Mouse (Mus musculus): ENCODE data around the gene Actrt3. TPM values are rescaled to one million over a fixed set of nuclear protein-coding genes. Genes with fewer than 3 reads are reported as not detected.

Actrt3 gene
- not detected for total RNA-seq (2021)
- long read RNA-seq, experiment 1: 0 reads
- long read RNA-seq, experiment 2: 0 reads

DNA sequence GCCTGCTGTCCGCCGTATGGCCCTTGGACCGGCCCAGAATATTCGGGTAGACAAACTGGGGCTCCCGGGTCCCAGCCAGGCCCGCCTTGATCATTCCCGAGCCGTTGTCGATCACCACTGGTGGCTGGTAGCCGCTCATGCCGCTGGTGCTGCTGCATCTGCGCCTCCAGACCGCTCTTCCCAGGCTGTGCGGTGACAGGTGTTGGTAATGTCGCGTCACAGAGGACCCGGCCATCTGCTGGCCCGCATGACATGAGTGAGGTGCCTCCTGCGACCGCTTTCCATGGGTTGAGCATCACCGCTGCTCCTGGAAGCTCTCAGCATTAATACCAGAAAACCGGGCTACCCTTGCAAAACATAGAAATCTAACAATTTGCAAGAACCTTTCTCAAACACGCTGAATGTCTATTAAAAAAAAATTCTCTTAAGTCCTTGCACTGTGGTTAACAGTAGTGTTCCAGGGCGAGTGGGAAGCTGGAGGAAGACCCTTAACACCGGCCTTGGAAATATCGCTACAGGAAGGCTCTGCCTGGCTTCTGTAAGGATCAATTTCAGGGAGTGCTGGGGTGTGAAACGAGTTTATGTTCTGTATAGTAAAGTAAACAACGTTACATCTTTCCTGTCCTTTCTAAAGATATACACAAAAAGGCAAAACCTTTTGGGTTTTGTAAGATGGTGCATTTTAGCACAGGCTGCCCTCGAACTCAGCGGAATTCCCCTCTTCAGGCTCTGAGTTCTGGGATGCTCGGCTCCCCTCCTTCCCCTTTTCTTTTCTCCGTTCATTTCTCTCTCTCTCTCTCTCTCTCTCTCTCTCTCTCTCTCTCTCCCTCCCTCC, at the start of gene Actrt3:
TSS of gene Actrt3 (minus strand) at position 229 of the 835 bp plus-strand sequence.
- peak; percentile 23 to 29 for DNase-seq

DNA sequence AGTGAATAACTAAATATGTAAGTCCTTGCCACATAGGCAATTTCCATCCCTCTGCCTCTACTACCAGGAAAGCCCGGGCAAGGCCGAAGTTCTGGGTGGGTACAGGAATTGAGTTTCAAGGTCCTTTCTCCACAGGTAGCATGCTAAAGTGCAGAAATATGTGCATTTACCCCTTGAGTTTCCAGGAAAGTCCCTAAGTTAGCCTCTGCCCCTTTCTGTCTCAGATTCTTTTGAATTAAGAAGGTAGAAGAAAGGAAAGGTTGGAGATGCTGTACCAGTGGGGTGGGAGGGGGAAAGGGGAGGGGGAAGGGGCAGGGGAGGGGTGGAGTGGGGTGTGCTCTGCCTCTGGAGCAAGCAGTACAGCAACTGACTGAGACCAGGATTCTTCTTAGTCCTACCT, 48.7 kb upstream of the Actrt3 start:
- no peak for DNase-seq

DNA sequence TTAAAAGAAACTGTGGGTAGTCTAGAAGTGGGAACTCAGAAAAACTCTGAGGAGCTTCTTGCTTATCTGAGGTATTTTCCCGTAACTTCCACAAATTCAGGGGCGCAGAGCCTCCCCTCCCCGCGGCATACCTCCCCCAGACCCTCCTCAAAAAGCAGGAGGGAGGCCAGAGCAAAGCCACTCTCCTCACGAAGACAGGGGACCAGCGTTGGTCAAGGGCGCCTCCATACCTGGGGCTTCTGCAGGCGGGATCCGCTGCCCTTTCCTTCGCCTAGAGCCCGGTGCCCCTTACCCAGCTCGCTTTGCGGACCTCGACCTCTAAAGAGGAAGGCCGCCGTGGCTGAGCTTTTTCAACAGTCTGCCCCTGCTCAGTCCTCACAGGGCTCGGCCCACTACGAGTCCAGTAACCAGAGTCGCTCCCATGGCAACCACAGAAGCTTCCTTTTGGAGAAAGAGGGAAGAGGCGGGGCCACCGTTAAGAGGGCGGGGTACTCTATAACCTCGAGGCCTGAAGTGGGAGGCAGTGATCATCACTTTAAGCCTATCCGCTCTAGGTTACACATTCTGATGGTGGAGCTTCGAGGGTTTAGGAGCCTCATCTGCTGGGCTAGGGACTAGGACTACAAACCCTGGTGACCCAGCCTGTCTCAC, 47.8 kb upstream of the Actrt3 start, which contains the start of gene Lrrc34:
TSS of gene Lrrc34 (minus strand) at position 430 of the 651 bp plus-strand sequence.
- DNase-seq: peak; percentile 42 to 55

DNA sequence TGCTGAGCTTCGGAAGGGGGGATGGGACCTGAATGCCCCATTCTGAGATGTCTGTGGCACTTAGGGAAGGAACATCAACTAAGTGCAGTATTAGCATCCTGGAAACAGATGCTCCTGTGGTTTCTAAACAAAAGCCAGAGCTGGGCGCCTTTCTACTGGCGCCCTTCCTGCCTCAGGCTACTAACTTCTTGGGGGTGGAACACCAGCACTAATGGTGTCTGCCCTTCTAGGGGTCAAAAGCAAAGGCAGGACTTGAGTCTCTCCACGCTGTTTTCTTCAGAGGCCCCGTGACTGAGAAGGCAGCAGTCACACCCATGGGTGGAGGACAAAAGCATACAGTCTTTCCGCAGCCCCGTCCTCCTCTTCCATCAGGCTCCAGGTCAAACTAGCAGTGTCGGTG, 47.0 kb upstream of the Actrt3 start:
- no peak for DNase-seq

DNA sequence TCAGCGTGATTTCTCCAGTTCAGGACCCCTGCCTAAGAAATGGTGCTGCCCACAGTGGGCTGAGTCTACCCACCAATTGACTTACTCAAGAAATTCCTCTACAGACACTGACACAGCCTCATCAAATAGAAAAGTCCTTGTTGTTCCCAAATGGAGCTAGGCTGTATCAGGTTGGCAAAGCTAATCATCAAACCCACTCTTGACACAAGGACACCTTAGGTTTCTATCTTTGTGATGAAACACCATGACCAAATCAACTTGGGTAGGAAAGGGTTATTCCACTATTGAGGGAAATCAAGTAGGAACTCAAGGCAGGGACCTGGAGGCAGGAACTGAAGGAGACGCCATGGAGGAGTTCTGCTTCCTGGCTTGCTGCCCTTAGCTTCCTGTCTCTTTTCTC, 44.5 kb upstream of the Actrt3 start, which contains the start of gene Lrriq4:
TSS of gene Lrriq4 (plus strand) at position 301 of the 400 bp plus-strand sequence.
- DNase-seq: no peak

DNA sequence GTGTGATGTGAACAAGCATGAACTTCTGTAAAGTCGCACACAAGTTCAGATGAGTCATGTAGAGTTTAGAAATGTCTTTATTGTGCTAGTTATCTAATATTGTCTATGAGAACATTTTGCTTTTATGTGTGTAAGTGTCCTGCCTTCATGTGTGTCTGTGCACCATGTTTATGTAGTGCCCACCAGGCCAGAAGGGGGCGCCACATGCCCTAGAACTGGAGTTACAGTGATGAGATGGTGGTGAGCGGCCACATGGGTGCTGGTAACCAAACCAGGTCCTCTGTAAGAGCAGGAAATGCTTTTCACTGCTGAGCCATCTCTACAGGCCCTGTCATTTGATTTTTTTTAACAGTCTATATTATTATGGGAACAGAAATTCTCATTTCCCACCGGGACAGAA, 35.9 kb upstream of the Actrt3 start:
- no peak for DNase-seq

DNA sequence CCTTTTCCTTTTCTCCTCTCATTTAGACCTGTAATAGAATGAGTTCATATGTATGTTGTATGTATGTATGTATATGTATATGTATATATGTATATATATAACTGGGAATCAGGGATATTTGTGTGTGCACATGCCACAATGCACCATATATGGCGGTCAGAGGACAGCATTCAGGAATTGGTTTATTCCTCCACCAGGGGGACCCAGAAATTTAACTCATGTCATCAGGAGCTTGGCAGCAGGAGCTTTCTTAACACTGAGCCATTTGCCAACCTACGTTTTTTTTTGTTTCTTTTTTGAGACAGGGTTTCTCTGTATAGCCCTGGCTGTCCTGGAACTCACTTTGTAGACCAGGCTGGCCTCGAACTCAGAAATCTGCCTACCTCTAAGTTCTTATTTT, 33.9 kb upstream of the Actrt3 start:
- no peak for DNase-seq

DNA sequence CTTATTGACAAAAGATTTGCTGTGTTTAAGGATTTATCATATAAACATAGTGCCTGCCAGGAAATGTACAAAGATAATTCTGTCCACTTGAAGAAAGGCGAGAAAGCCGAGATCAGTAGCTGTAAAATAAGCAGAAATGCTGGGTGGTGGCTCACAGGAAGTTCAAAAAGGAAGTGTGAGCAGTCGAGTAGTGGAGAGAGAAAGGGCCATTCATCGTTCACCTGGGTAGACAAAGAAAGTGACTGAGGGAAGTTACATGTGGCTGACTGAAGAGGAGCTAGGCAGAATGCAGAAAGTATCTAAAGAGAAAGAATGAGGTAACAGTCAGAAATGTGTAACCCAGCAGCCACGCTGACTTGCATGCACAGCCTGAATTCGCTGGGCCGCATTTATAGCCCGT, 20.4 kb upstream of the Actrt3 start:
- DNase-seq: no peak

DNA sequence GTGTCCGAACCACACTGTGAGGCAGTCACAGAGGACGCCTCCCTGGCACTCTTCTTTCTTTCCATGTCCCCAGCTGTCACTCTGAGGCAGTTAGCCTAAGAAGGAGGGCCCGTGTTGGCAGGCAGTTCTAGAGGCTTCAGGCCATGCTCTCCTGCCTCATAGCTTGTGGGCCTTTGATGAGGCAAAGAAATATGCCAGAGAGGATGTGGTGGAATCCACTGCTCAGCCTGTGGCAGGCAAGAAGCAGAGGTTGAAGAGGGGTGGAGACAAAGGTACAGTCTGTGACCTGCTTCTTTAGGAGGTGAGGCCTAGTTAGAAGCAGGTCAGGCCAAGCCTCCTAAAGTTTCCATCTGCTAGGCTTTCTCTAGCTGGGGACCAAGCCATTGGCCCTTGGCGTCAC, 11.2 kb upstream of the Actrt3 start:
- DNase-seq: no peak

DNA sequence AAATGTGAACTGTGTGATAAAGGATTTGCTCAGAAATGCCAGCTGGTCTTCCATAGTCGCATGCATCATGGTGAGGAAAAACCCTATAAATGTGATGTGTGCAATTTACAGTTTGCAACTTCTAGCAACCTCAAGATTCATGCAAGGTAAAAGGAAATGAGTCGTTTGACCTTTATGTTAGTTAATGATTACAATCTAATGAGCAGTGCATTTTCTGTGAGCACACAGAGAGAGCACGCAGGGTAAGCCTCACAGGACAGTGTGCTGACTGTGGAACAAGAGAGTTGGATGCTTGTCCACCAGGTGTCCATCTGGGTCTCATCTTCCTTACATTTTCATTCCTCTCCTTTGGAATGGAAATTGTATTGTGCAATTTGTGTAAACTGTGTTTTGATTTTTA, 9.3 kb upstream of the Actrt3 start:
- no peak for DNase-seq

DNA sequence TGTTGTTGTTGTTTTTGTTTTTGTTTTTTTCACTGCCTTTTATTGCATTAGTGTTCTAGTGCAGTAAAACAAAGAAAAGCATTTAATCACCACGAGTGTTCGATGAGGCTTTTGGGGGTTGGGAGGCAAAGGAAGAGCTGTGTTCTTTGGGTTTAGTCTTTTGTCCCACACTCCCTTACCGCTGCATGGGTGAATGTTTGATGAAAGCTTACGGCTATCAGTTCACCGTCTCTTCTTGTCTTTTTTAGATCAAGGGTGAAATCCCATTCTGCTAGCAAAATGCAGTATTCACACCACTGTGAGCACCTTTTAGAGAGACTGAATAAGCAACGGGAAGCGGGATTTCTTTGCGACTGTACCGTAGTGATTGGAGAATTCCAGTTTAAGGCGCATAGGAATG, 3.5 kb upstream of the Actrt3 start:
- DNase-seq: no peak

DNA sequence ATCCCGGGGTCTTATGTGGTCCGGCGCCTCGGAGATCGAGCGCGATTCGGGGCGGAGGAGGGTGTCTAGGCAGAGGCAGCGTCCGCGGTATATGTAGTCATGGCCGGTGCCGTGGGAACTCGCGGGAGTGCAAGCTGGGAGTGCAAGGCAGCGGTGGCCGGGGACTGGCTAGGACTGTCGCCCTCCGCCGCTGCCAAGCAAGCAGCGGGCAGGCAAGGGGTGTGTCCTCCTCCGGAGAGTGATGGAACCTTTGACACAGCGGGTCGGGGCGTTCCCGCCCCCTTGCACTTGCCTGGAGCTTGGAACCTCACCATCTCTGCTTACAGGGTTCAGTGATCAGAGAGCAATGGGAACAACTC, 3.0 kb upstream of the Actrt3 start:
- DNase-seq: peak; percentile 69 to 75

DNA sequence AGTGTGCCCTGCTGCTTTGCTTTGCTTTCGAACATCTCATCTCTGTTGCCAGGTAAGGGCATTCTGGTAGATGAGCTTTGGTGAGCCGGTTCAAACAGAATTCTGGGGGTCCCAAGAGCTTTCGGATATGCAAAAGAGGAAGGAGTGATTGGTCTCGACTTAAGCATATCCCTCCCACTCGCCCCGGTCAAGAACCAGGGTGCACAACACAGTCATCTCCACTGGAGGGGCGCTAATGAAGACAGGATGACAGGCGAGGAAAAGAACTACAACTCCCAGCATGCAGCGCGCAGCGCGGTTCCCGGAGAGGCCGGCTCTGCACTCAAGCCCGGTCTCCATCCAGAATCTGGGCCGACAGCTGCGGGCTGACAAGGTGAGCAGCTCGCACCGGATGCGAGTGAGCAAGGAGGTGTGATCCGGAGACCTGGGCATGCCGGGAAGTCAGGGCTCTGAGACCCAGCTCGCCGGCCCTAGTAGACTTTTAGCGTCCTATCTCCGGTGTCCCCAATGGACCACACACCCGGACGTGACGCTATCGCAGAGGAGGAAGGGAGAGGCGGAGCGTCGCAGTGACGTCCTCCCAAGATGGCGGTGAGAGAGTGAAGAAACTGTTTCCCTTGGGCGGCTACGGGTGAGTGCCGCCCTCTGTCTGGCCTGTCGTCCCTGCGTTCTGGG, 2.5 kb upstream of the Actrt3 start, which contains the start of gene Mynn:
TSS of gene Mynn (plus strand) at position 1 of the 675 bp plus-strand sequence.
- DNase-seq: peak; percentile 94 to 97

DNA sequence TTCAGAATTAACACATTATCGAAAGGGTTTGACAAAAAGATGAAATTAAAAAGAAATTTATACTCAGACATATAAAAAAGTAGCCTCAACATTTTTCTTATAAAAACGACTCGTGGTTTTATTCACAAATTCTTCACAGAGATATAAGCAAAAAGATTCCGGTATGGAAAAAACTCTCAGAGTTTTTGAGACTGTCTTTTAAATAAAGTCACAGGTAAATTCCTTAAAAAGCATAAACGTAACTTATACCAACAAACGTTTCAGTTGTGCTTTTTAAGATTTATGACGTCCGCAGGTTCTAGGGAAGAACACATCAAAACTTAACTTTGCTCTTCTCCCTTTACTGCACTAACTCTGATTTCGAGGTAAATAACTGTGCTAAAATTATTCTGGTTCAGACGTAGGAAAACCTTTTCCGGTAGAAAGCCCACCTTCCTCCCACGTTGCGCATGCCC, 1.9 kb upstream of the Actrt3 start:
- DNase-seq: no peak

DNA sequence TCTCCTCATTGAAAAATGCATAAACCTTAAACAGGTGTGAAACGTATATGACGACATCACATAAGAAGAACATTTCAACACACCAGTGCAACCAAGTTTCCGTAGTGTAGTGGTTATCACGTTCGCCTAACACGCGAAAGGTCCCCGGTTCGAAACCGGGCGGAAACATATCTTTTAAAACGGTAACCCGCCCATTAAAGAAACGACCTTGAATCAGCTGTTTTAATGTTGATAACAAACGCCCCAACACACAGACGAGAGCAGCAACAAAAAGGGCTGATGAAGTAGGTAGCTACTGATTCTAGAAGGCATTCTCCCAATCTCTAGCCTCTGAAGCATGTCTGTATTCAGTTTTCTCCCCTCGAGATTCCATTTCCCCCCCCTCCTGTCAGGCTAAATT, 1.4 kb upstream of the Actrt3 start:
- DNase-seq: peak; percentile 83

DNA sequence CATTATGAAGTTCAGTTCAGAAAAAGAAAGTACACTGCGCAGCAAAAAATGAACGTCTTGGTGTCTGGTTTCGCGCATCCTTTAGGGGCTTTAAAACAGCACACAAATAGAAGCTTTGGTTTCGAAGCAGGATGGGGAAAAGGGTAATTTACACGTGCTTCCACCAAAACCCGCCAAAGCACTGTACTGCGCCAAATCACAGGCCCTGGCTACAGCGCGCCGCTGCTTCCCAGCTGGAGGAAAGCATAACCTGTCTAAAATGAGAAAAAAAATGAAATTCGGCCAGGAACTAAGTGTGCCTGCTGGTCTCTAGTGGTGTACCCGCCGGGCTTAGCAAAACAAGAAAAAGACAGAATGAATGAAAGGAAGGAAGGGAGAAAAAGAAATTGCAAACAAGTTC, 978 bp upstream of the Actrt3 start:
- DNase-seq: peak; percentile 29 to 36

DNA sequence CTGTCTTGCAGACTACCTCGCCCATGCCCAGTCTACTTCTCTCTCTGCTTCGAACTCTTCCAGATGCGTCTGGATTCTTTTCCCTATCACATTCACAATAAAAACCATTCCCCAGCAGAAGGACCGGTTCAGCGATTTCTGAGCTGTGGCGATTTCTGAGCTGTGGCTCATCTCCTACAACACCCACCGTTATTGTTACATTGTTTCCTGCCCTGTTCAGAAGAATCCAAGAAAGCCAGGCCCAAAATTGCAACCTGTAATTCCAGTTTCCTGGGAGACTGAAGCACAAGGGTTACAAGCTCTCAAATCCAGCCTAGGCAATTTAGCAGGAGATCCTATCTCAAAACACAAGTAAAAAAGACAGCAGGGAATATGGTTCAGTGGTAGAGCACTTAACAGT, 2.5 kb downstream of the Actrt3 start:
- DNase-seq: no peak

DNA sequence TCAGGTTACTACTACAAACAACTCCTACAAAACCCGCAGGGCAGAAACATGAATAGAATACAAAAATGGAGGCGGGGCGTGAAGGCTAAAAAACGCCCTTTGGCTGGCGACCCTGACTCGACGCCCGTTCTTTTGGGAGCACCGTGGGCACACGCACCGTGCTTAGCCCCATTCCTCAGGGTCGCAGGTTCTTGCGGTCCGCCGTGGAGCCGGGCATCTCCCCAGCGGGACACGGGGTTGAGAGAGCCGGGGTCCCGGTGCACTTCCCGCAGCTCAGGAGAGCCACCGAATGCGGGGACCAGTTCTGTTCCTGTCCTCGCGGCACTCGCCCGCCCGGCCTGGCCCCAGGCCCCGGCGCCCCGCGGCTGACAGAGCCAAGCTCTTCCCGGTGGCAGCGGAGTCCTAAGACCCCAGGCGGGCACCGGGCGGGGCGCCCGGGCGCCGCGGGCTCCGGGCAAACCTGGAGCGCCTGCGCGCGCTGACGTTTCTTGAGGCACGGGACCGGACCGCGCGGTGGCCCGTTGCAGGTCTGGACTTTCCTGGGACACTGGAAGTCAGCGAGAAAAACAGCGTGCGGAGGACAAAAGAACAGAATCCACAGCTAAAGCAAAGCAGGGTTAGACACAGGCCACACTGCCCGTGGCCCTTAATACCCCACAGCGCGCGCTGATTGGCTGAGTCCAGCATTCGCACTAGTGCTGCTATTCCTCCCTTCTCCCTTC, 4.5 kb downstream of the Actrt3 start:
- peak; percentile 60 to 72 for DNase-seq

DNA sequence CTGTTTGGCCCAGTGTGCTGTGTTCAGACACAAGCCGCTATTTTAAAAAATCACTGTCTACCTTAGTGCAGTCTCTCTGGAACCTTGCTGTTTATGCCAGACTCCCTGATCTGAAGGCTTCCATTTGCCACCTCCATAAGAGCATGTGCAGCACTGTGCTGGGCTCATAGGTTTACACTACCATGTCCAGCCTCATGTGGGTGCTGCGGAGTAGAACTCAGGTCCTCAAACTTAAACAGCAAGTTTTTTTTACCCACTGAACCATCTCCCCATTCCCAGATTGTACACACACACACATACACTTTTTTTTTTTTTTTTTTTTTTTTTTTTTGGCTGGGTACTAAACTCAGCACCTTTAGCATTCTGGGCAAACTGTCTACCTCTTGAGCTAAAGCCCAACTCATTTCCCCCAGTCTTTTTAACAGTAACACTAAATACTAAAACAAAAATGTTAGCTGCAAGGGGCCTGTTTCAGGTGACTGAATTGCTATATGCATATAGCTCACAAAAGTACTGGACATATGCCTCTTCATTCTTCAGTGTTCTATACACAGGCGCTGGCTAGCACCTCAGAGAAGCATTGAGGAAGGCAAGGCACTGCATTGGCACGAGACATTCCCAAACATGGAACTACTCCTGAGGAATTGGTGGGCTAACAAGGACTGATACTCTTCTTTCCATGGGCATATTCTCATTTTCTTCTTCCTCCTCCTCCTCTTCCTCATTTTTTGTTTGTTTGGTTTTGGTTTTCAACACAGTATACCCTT, 5.8 kb downstream of the Actrt3 start:
- no peak for DNase-seq

DNA sequence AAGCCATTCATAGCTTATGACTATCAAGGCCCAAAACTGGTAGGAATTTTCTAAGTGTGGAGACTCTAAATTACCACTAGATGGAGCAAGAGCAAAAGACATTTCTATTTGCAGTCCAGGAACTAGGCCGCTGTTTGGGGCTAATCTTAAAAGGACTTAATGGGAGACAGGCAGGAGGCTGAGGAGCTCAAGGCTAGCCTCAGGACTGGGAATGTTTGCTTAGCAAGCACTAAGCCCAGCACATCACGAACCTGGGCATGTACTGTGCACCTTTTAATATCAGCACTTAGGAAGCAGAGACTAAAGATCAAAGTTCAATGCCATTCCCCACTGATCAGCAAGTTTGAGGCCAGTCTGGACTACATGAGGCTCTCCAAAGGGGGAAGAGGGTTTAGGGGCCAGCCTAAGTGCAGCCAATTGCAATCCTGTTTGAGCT, 7.3 kb downstream of the Actrt3 start:
- peak in 1 of 2 experiments; percentile 21 for DNase-seq

DNA sequence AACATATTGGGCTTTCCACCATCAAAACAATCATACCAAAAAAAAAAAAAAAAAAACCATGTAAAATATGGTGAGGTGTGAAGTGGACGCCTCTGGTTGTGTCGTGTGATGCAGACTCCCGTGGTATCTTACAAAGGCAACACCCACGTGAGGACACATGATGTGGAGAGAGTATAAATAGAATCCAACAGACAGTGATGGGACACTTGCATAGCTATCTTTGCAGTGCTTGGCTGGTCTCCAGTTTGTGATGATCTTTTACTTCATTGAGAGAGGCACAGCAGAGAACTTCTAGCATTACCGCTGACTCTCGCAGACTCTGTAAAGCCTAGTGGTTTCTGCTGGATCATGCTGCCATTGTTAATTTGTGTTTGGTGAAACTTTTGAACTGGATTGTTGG, 10.9 kb downstream of the Actrt3 start:
- no peak for DNase-seq

Data from adrenal gland, postnatal 36 days (tissue).